Mouse (Mus musculus): ENCODE data around the gene Ppp1r9a.

DNA sequence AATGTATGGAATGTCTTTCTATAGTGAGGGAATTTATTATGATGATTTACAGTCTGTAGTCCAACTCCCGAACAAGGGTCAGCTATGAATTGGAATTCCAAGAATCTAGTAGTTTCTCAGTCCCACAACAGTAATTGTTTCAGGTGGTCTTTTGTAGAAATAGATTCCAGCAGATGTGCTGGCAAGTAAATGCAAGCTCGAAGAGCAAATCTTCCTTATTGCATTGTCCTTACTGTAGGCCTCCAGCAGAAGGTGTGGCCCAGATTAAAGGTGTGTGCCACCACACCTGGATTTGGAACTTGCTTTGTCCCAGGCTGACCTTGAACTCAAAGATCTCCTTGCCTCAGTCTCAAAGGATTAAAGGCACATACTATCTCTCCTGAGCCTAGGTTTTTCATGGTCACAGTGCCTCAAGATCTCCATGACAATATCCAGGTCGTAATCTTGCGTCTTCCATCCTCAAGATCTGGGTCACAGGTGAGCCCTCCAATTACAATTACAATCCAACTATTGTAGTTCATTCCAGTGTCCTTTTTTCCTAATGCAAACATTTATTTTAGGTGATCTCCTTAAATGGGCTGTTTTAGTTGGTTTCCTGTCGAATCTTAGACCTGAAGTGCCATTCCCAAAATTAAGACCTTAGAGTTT lies 130.4 kb downstream of the Ppp1r9a start:
- TF ChIP-seq CTCF (IDR thresholded peaks at IDR 0.05; ENCODE audit: extremely low read depth, insufficient read depth, insufficient read length, insufficient replicate concordance), result no peak
- TF ChIP-seq POLR2A (IDR thresholded peaks at IDR 0.05; ENCODE audit: low read depth, low read length), result no peak
